Mouse (Mus musculus): ENCODE data around the gene Crisp2.

- TF ChIP-seq POLR2A (IDR thresholded peaks at IDR 0.05; ENCODE audit: insufficient read depth, low read depth, low read length) (no peak), CTCF (IDR thresholded peaks at IDR 0.05; ENCODE audit: insufficient read depth, low read depth, low read length) (no peak)
Observed at GRCm38 (mm10) chr17:40731724-40732123, 75.1 kb downstream of the Crisp2 start.

Data from olfactory bulb, adult 2 months (tissue).